Mouse (Mus musculus): ENCODE data around the gene Capn11.

- TF ChIP-seq CTCF (IDR thresholded peaks at IDR 0.05; ENCODE audit: low read depth) (no peak), EP300 (IDR thresholded peaks at IDR 0.05; ENCODE audit: low read depth) (no peak)
These were observed 51.9 kb downstream of the Capn11 start for GRCm38 (mm10) chr17:45606992-45607879.

Measured in liver, postnatal 0 days (tissue).